Mouse (Mus musculus): ENCODE data around the gene Gpr143. TPM values are rescaled to one million over a fixed set of nuclear protein-coding genes. Genes with fewer than 3 reads are reported as not detected.
A peak's percentile ranks its signal among the peaks of the same experiment; 100 is the strongest.
"Not testable (repeated sequence)": the region's sequence is repeated elsewhere in the genome, so short reads cannot be mapped to it uniquely, and the experiment has no call there.

Gpr143 gene
- polyA plus RNA-seq, 1 experiment from 2014 or later, result 0.18 TPM

- H3K27ac ChIP-seq, result peak within 1 kb of the TSS; percentile 79
- H3K27me3 ChIP-seq, result peaks cover 8% of the 10 kb centered on the region
- no peaks in the 10 kb centered on the region for H3K9me3 ChIP-seq (replicated peaks)
- H3K9ac ChIP-seq, result peak within 1 kb of the TSS; percentile 69
- no peaks in the 10 kb centered on the region for H3K36me3 ChIP-seq
- no peaks in the 10 kb centered on the region for H3K4me1 ChIP-seq (replicated peaks)
- peak; percentile 50 for ATAC-seq (replicated peaks; ENCODE audit: insufficient number of reproducible peaks, insufficient read depth, low FRiP score, low read depth)
- WGBS, result 7% methylated on average over 55 of the region's 55 CpGs
- peak within 1 kb of the TSS; percentile 63 for H3K4me2 ChIP-seq
- peak within 1 kb of the TSS; percentile 70 for H3K4me3 ChIP-seq
Measured at GRCm38 (mm10) chrX:152768891-152769599, 12.7 kb upstream of the Gpr143 start, which contains the start of gene Shroom2. Shroom2 (minus strand) TSS chrX:152769465.

GRCm38 (mm10) chrX:152769600-152770157 is 12.0 kb upstream of the Gpr143 start:
- H3K27me3 ChIP-seq, result peaks cover 8% of the 10 kb centered on the region
- H3K9me3 ChIP-seq (replicated peaks), result no peaks in the 10 kb centered on the region
- H3K36me3 ChIP-seq, result no peaks in the 10 kb centered on the region
- ATAC-seq (replicated peaks; ENCODE audit: insufficient number of reproducible peaks, insufficient read depth, low FRiP score, low read depth), result peak; percentile 95
- no peaks in the 10 kb centered on the region for H3K4me1 ChIP-seq (replicated peaks)
- peak overlapping the region; percentile 69 for H3K9ac ChIP-seq
- H3K4me2 ChIP-seq, result peak overlapping the region; percentile 63
- 12% methylated on average over 38 of the region's 48 CpGs for WGBS
- H3K4me3 ChIP-seq, result peak overlapping the region; percentile 70
- peak overlapping the region; percentile 79 for H3K27ac ChIP-seq

GRCm38 (mm10) chrX:152788129-152788528 is 6.4 kb downstream of the Gpr143 start:
- 75% methylated on average over 1 of the region's 1 CpGs for WGBS
- ATAC-seq (replicated peaks; ENCODE audit: insufficient number of reproducible peaks, insufficient read depth, low FRiP score, low read depth), result no peak
- H3K27ac ChIP-seq, result no peak overlapping the region

GRCm38 (mm10) chrX:152788611-152789010 is 6.9 kb downstream of the Gpr143 start:
- Histone ChIP-seq H3K27ac (no peak overlapping the region), H3K4me3 (no peak overlapping the region), H3K4me2 (no peak overlapping the region), H3K36me3 (no peaks in the 10 kb centered on the region), H3K4me1 (replicated peaks) (no peaks in the 10 kb centered on the region), H3K27me3 (no peaks in the 10 kb centered on the region), H3K9ac (no peak overlapping the region), H3K9me3 (replicated peaks) (no peaks in the 10 kb centered on the region)
- WGBS, result 55% methylated on average over 2 of the region's 2 CpGs
- no peak for ATAC-seq (replicated peaks; ENCODE audit: insufficient number of reproducible peaks, insufficient read depth, low FRiP score, low read depth)

More at GRCm38 (mm10) chrX:152788129-152788528, 6.4 kb downstream of the Gpr143 start:
- H3K4me3 ChIP-seq, result no peak overlapping the region
- no peak overlapping the region for H3K9ac ChIP-seq
- no peaks in the 10 kb centered on the region for H3K36me3 ChIP-seq
- H3K4me1 ChIP-seq (replicated peaks), result no peaks in the 10 kb centered on the region
- H3K27me3 ChIP-seq, result no peaks in the 10 kb centered on the region
- H3K9me3 ChIP-seq (replicated peaks), result no peaks in the 10 kb centered on the region
- H3K4me2 ChIP-seq, result no peak overlapping the region

- Histone ChIP-seq H3K27me3 (no peaks in the 10 kb centered on the region), H3K9ac (no peak overlapping the region), H3K27ac (no peak overlapping the region), H3K36me3 (no peaks in the 10 kb centered on the region), H3K4me3 (no peak overlapping the region), H3K4me2 (no peak overlapping the region), H3K4me1 (replicated peaks) (no peaks in the 10 kb centered on the region), H3K9me3 (replicated peaks) (no peaks in the 10 kb centered on the region)
- no peak for ATAC-seq (replicated peaks; ENCODE audit: insufficient number of reproducible peaks, insufficient read depth, low FRiP score, low read depth)
Measured at GRCm38 (mm10) chrX:152805317-152805716, 23.6 kb downstream of the Gpr143 start.

GRCm38 (mm10) chrX:152813339-152813738 is 31.6 kb downstream of the Gpr143 start:
- 61% methylated on average over 3 of the region's 3 CpGs for WGBS
- ATAC-seq (replicated peaks; ENCODE audit: insufficient number of reproducible peaks, insufficient read depth, low FRiP score, low read depth), result no peak
- no peaks in the 10 kb centered on the region for H3K27me3 ChIP-seq
- no peaks in the 10 kb centered on the region for H3K36me3 ChIP-seq
- no peaks in the 10 kb centered on the region for H3K4me1 ChIP-seq (replicated peaks)
- H3K9me3 ChIP-seq (replicated peaks), result no peaks in the 10 kb centered on the region
- H3K27ac ChIP-seq, result no peak overlapping the region
- no peak overlapping the region for H3K4me2 ChIP-seq
- no peak overlapping the region for H3K4me3 ChIP-seq
- no peak overlapping the region for H3K9ac ChIP-seq

- Histone ChIP-seq H3K4me1 (replicated peaks) (no peaks in the 10 kb centered on the region), H3K4me2 (no peak overlapping the region), H3K9ac (no peak overlapping the region), H3K27ac (no peak overlapping the region), H3K4me3 (no peak overlapping the region), H3K9me3 (replicated peaks) (no peaks in the 10 kb centered on the region), H3K27me3 (no peaks in the 10 kb centered on the region), H3K36me3 (no peaks in the 10 kb centered on the region)
- ATAC-seq (replicated peaks; ENCODE audit: insufficient number of reproducible peaks, insufficient read depth, low FRiP score, low read depth), result no peak
Measured at GRCm38 (mm10) chrX:152818996-152819395, 37.3 kb downstream of the Gpr143 start.

- H3K27me3 ChIP-seq; H3K27ac ChIP-seq; H3K4me3 ChIP-seq; H3K9ac ChIP-seq; H3K4me2 ChIP-seq; H3K4me1 ChIP-seq (replicated peaks); H3K36me3 ChIP-seq; ATAC-seq (replicated peaks; ENCODE audit: insufficient number of reproducible peaks, insufficient read depth, low FRiP score, low read depth); H3K9me3 ChIP-seq (replicated peaks): not testable (repeated sequence)
- no CpG with 5 or more reads among the region's 1 CpGs for WGBS
Measured at GRCm38 (mm10) chrX:152831003-152831550, 49.4 kb downstream of the Gpr143 start.

GRCm38 (mm10) chrX:152834940-152835339 is 53.2 kb downstream of the Gpr143 start:
- H3K4me1 ChIP-seq (replicated peaks); H3K36me3 ChIP-seq; H3K4me2 ChIP-seq; H3K4me3 ChIP-seq; ATAC-seq (replicated peaks; ENCODE audit: insufficient number of reproducible peaks, insufficient read depth, low FRiP score, low read depth); H3K27me3 ChIP-seq; H3K9me3 ChIP-seq (replicated peaks); H3K27ac ChIP-seq; H3K9ac ChIP-seq: not testable (repeated sequence)
- WGBS, result 30% methylated on average over 5 of the region's 5 CpGs

GRCm38 (mm10) chrX:152855076-152855772 is 73.5 kb downstream of the Gpr143 start:
- H3K36me3 ChIP-seq, result no peaks in the 10 kb centered on the region
- 69% methylated on average over 3 of the region's 3 CpGs for WGBS

More at GRCm38 (mm10) chrX:152855076-152855772, 73.5 kb downstream of the Gpr143 start:
- Histone ChIP-seq H3K4me1 (replicated peaks) (no peaks in the 10 kb centered on the region), H3K4me3 (no peak overlapping the region), H3K27ac (no peak overlapping the region), H3K9me3 (replicated peaks) (no peaks in the 10 kb centered on the region), H3K4me2 (no peak overlapping the region), H3K27me3 (no peaks in the 10 kb centered on the region), H3K9ac (no peak overlapping the region)
- no peak for ATAC-seq (replicated peaks; ENCODE audit: insufficient number of reproducible peaks, insufficient read depth, low FRiP score, low read depth)
